Mouse (Mus musculus) gastrocnemius, adult 8-10 months (tissue): Measurements from ENCODE around the gene Agk. TPM values are rescaled to one million over a fixed set of nuclear protein-coding genes. Genes with fewer than 3 reads are reported as not detected.

Experiments
- DNase-seq, 2 experiments: peaks; one replicate each; pipeline ENCODE4 v3.0.0; 2022; ENCODE audit warnings: low spot score in 2 of 2
- total RNA-seq, 4 experiments: library from RNA; stranded (reverse); gene quantifications; 2 replicates each; pipeline ENCODE4 v1.2.4; 2022

Agk gene
- total RNA-seq, result 1 to 10 TPM; 4.1 to 6.9 (median 5.8) TPM

DNA sequence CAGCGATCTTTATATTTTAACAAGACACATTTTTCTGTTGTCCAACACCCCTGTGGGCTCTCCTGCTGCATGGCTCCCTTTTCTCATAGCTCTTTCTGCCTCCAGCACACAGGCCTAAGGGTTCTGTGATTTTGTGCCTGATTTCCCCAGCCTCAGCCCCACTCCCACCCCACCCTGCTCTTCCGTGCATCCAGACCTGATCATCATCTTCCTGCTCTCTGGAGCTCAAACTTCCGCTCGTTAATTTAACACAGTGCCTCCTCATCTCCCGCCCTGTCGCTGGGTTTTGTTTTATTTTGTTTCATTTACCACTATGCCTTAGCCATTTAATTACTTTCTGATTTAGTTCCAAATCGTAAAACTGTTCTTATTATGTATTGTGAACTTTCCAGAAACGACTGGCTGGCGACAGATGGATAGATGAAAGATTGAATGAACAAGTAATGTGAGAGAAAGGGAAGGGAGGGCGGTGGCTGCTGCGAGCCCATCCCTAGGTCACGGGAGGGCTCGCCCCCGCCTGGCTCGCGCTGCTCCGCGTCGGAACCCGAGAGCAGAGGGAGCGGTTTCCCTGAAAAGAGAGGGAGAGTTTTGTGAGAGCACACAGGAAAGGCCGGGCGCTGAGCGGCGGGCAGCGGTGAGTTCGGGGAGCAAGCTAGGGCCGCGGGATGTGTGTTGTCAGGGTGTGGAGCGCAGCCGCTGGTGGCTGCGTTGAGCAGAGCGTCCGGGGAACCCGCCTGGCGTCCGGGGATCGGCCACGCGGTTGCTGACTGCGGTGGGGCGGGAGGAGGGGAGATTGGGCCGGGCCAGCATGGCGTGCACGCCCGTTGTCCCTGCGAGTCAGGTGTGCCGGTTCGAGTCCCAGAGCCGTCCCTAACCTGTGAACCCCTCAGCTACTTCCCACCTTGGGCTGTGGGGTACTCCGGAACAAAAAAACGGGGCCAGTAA lies at the start of gene Agk:
TSS of gene Agk (plus strand) at position 276 of the 945 bp plus-strand sequence.
- peak; percentile 32 to 50 for DNase-seq

DNA sequence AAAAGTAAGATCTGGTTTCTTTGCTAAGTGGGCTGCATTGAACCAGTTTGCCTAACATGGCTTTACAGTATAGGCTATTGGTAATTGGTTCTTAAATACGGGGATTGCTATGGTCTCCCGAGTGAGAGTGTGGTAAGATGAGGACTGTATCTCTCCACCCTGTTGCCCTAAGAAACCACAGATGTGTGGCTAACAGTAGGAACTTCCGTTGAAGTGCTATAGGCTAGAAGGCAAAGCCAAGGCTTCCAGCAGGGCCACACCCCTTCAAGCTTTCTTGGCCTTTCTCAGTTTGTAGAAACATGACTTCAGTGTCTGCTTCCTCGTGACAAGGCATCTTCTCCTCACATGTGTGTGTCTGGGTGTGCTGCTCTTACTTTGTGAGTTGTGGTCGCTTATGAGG lies 24.3 kb upstream of the Agk start:
- no peak for DNase-seq

- no peak for DNase-seq
These were observed 21.6 kb upstream of the Agk start for GRCm38 (mm10) chr6:40303379-40303778.

DNA sequence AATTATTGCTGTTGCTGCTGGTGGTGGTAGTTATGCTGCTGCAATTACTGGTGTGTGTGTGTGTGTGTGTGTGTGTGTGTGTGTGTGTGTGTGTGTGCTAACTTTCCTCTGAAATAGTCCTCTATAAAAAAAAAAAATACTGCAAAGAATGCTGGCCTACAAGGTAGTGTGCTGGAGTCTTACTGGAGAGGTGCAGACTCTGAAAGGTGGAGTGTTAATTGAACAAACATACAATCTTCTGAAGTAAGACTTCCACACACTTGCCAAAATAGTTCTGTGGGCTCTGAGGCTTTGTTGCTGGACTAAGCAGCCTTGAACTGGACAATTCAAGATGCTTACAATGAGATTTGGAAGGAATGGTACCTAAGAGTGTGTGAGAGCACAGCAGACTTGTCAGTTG lies 20.0 kb upstream of the Agk start:
- DNase-seq, result no peak

- DNase-seq, result no peak
These were observed 1.4 kb downstream of the Agk start for GRCm38 (mm10) chr6:40326341-40326740.

DNA sequence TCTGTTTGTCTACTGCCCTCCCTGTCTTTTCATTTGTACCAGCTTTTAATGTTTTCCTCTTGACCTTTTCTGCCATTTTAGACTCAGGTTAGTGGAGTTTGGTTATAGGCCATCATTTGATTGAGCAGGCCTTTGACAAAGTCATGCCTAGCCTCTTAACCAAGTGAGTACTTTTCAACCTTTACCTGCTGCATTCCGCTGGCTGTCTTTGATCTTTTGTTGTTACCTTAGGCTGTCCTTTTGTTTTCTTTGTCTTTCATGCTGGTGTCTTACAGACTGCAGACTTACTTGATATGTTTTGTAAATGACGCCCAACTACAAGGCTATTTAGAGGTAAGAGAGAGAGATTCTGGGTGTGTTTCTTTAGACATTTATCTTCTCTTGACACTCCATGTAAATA lies 8.5 kb downstream of the Agk start:
- DNase-seq, result no peak

GRCm38 (mm10) chr6:40336735-40337731 lies 12.1 kb downstream of the Agk start:
- DNase-seq, result no peak

GRCm38 (mm10) chr6:40346959-40347771 lies 22.2 kb downstream of the Agk start:
- peak; percentile 54 to 65 for DNase-seq

GRCm38 (mm10) chr6:40347772-40348111 lies 22.8 kb downstream of the Agk start:
- DNase-seq, result no peak

- no peak for DNase-seq
These were observed 25.1 kb downstream of the Agk start for GRCm38 (mm10) chr6:40350041-40350440.

- no peak for DNase-seq
These were observed 25.9 kb downstream of the Agk start for GRCm38 (mm10) chr6:40350856-40351255.

GRCm38 (mm10) chr6:40353360-40353759 lies 28.4 kb downstream of the Agk start:
- DNase-seq, result no peak

DNA sequence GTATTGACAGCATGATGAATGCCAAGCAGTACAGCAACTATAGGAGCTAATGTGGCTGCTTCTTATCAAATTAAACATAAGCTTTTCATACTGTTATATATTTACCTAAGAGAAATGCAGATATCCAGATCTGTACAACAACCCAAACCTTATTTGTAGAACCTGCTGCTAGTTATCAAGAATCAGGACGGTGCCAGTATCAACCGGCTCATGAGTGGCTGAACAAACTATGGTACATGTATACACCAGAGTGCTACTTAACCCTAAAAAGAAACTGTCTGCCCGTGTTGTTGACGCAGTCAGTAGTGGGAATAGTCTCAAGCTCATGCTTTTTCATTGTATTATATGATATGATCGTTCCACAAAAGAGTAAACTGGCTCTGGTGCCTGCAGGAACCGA lies 46.1 kb downstream of the Agk start:
- no peak for DNase-seq

- no peak for DNase-seq
These were observed 55.2 kb downstream of the Agk start for GRCm38 (mm10) chr6:40380181-40380580.

DNA sequence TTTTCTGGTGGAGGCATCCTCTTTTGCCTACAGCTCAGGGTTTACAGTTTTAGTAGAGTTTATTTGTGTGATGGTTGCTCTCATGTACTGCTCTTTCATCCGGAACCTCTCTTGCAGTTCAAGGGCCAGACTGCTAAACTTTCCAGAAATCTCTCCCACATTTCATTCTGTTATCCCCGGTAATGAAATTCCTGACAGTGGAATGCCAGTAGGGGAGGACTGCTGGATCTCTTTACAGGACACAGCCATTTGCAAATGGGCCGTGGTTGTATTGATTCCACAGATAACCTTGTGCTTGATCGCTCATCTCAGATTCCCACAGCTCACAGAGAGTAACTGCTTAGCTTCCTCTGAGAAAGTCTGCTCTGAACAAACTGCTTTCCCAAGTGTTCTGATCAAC lies 56.9 kb downstream of the Agk start:
- DNase-seq, result no peak

GRCm38 (mm10) chr6:40385682-40386081 lies 60.7 kb downstream of the Agk start:
- no peak for DNase-seq

GRCm38 (mm10) chr6:40388660-40389059 lies 63.7 kb downstream of the Agk start:
- no peak for DNase-seq

GRCm38 (mm10) chr6:40390975-40391374 lies 66.0 kb downstream of the Agk start:
- DNase-seq, result no peak

DNA sequence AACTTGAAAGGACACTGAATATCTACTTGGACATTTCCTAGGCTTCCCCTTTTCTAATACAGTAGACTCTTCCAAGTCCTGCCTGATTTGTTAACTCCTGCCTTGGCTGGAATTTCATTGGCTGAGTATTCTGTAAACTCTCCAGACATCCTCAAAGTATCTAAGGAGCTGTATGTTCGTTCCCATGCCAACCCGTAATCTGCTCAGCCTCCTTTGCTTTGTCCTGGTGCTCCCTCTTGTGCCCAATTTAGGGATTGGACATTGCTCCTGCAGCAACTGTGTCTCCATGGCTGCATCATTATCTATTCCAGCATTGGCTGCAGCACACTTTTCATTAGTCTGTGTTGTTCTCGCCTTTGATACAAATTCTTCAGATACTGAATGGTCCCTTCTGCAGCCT lies 68.2 kb downstream of the Agk start:
- no peak for DNase-seq

- no peak for DNase-seq
These were observed 77.1 kb downstream of the Agk start for GRCm38 (mm10) chr6:40402031-40402430.

DNA sequence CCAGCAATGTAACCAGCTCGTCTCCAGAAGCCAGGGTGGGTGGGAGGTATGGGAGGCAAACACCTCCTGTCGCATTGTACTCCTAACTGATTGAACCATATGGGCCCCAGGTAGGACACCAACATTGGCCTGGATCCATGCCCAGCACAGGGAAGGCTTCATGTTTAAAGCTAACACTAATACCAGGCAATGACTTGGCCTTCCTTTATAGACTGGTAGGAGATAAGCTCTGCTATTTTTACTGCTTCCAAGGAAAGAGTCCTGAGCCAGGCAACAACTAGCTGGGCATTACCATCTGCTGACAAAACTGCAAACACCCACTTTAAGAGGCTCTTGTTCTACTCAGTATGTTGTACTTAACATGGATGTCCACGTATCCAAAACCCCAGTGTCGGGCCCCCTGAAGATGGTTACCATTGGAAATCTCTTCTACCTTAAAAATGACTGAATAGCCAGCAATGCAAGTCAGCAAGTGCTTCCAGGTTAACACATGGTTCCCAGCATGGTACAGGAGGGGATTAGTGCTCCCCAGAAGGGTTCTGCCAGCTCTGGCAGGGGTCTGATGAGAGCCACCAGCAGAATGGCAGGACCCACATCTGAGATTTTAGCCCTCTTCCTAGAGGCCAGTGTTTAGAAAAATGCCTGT lies 78.8 kb downstream of the Agk start:
- DNase-seq, result no peak
